Mouse (Mus musculus) liver, postnatal 0 days (tissue): ENCODE results near the gene Dnajb11.
A peak's percentile ranks its signal among the peaks of the same experiment; 100 is the strongest.

Experiments used
- CTCF ChIP-seq: sonication (generic); IDR thresholded peaks from 2 replicates; pipeline ENCODE4 v1.5.1; 2016; ENCODE audit warnings: antibody characterized with exemption, low read depth
- EP300 ChIP-seq: IDR thresholded peaks from 2 replicates; pipeline ENCODE4 v1.6.1; 2016; ENCODE audit warnings: antibody characterized with exemption, low read depth, mild to moderate bottlenecking

- TF ChIP-seq CTCF, result peak; percentile 35
- no peak for TF ChIP-seq EP300
These were observed 36.9 kb upstream of the Dnajb11 start for GRCm38 (mm10) chr16:22820731-22821130.
